In genomic region chr1:136781561-136782025, GRCm38 (mm10) we compare ENCODE assay signal across 9 mouse cellular contexts.
DNase-seq lines count a peak whose midpoint lies in the region; ATAC-seq and TF ChIP-seq lines count a peak whose summit lies in the region.
"Had no signal": no experiment of that assay in that cellular context is flagged by ENCODE, and none has a peak within 500 bp of the region (broad histone marks: within the 10 kb centered on the region; RNA-seq: fewer than 3 reads in every experiment).

No protein-coding gene starts in this region.

- no peak for DNase-seq in cerebellum, adult 11-12 months
- peak; percentile 66 for DNase-seq in ES-CJ7 (ENCODE audit: low read depth, low spot score)
- peak; percentile 14 to 48 for DNase-seq in kidney, postnatal 25 days
- peak; percentile 20 for DNase-seq in lung, postnatal 14 days

- peak overlapping the region; percentile 41 for H3K9ac ChIP-seq in forebrain, embryonic 15.5 days (replicated peaks)

- no peaks in the 10 kb centered on the region for H3K36me3 ChIP-seq in forebrain, embryonic 15.5 days
- no peaks in the 10 kb centered on the region for H3K36me3 ChIP-seq in small intestine, adult 2 months (ENCODE audit: control insufficient read depth, insufficient read depth, low read length)

- H3K4me3 ChIP-seq in forebrain, embryonic 15.5 days, result peak overlapping the region; percentile 45
- H3K4me3 ChIP-seq in small intestine, adult 2 months (ENCODE audit: low read depth, low read length), result peak overlapping the region; percentile 29
- H3K4me3 ChIP-seq: megakaryocyte, embryonic 14.5 days had no signal

- H3K4me2 ChIP-seq in forebrain, embryonic 15.5 days (replicated peaks), result peak overlapping the region; percentile 66

- no peaks in the 10 kb centered on the region for H3K27me3 ChIP-seq in forebrain, embryonic 15.5 days
- H3K27me3 ChIP-seq in small intestine, adult 2 months (ENCODE audit: control insufficient read depth, insufficient read depth, low read length), result no peaks in the 10 kb centered on the region

- TF ChIP-seq CTCF in small intestine, adult 2 months (IDR thresholded peaks at IDR 0.05; ENCODE audit: extremely low read depth, insufficient read length, insufficient replicate concordance, low read depth, low read length), result no peak

- peaks cover 25% of the 10 kb centered on the region for H3K4me1 ChIP-seq in forebrain, embryonic 15.5 days
- H3K4me1 ChIP-seq in small intestine, adult 2 months (ENCODE audit: control insufficient read depth, insufficient read depth, insufficient read length, low read length), result no peaks in the 10 kb centered on the region
- H3K4me1 ChIP-seq: megakaryocyte, embryonic 14.5 days had no signal

- WGBS in forebrain, embryonic 15.5 days, result 9% methylated on average over 18 of the region's 18 CpGs
- 24% methylated on average over 18 of the region's 18 CpGs for WGBS in small intestine, adult 2 months

- peak overlapping the region; percentile 44; the same call in 1 of the 2 replicates for H3K27ac ChIP-seq in forebrain, embryonic 15.5 days (replicated peaks)
- no peak overlapping the region for H3K27ac ChIP-seq in small intestine, adult 2 months (ENCODE audit: insufficient read depth, low read depth, low read length)

- no peak for TF ChIP-seq POLR2A in small intestine, adult 2 months (IDR thresholded peaks at IDR 0.05; ENCODE audit: low read depth, low read length)

- peak; percentile 38; the same call in 1 of the 2 replicates for ATAC-seq in cerebellum, adult (ENCODE audit: insufficient number of reproducible peaks, low FRiP score, low TSS enrichment)
- peak; percentile 75 for ATAC-seq in forebrain, embryonic 15.5 days (replicated peaks)
- no peak for ATAC-seq in granulocyte monocyte progenitor cell, adult 5-6 weeks (replicated peaks; ENCODE audit: poor library complexity, severe bottlenecking)

- H3K9me3 ChIP-seq in forebrain, embryonic 15.5 days, result no peaks in the 10 kb centered on the region
- H3K9me3 ChIP-seq: megakaryocyte, embryonic 14.5 days had no signal
